Mouse (Mus musculus): ENCODE data around the gene Nudt17. TPM values are rescaled to one million over a fixed set of nuclear protein-coding genes. Genes with fewer than 3 reads are reported as not detected.
"Not testable (repeated sequence)": the region's sequence is repeated elsewhere in the genome, so short reads cannot be mapped to it uniquely, and the experiment has no call there.

The Nudt17 gene
- 16.5 and 17.3 TPM in 2 replicates for polyA plus RNA-seq (2014; fragmentation: Nextera tagmentation; extraction: Ambion mirVana)

DNA sequence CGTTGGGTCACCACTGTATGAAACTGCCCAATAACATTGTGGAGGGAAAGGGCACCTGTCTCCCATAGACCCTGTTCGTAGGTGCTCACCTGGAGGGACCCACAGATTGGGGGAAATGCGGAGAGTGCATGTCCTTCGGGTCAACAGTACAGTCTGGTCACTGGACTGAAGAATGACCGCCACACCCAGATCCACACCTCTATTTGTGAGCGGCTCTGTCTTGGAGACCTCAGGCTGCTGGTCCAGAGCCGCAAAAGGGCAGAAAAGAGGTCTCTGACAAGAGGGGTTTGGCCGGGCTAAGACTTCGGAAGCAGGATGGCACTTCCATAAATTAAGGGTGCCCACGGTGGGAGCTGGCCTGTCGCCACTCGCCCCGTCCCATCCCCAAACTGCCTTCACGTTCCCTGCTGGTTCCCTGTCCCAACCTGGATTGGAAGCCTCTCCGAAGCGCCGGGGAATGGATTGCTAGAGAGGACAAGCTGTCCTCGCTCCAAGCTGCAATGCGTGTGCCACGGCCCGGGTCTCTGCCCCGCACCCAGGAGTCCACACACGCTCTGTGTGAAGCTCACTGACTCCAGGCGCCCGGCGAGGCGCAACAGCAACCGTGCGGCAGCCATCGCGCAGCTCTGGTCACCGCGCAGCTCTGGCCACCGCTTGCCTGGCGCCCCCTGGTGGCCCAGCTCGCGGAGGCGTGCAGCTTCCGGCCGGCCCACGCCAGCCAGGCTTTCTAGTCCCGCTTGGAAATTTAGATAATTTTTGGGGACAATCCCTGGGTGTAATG is at the start of gene Nudt17:
Nudt17 (minus strand) TSS at position 660 of the 781 bp plus-strand sequence.
- H3K27ac ChIP-seq = no peak within 1 kb of the TSS
- peaks cover 48% of the 10 kb centered on the region for H3K36me3 ChIP-seq (replicated peaks; ENCODE audit: control insufficient read depth, insufficient read depth)
- whole genome bisulfite sequencing = 6% methylated on average over 42 of the region's 42 CpGs
- H3K4me2 ChIP-seq (replicated peaks) = peak within 1 kb of the TSS; percentile 98
- H3K4me1 ChIP-seq (replicated peaks; ENCODE audit: control insufficient read depth, insufficient read depth, low read length) = no peaks in the 10 kb centered on the region; the same call in 1 of the 2 replicates
- H3K4me3 ChIP-seq (replicated peaks; ENCODE audit: low read length) = peak within 1 kb of the TSS; percentile 49
- ATAC-seq (ENCODE audit: low FRiP score) (peak; percentile 87), DNase-seq (ENCODE audit: low spot score) (peak; percentile 85)
- H3K9me3 ChIP-seq (ENCODE audit: control insufficient read depth, low read length) = no peaks in the 10 kb centered on the region
- no peaks in the 10 kb centered on the region for H3K27me3 ChIP-seq (ENCODE audit: control insufficient read depth, insufficient read depth, low read length)
- H3K9ac ChIP-seq = peak within 1 kb of the TSS; percentile 84

- DNase-seq (ENCODE audit: low spot score) = no peak
- H3K9me3 ChIP-seq (ENCODE audit: control insufficient read depth, low read length) = no peaks in the 10 kb centered on the region
- WGBS = 53% methylated on average over 7 of the region's 7 CpGs
- no peaks in the 10 kb centered on the region for H3K27me3 ChIP-seq (ENCODE audit: control insufficient read depth, insufficient read depth, low read length)
- no peak overlapping the region for H3K4me2 ChIP-seq (replicated peaks)
- no peak overlapping the region for H3K27ac ChIP-seq
- peaks cover 13% of the 10 kb centered on the region; the same call in 1 of the 2 replicates for H3K36me3 ChIP-seq (replicated peaks; ENCODE audit: control insufficient read depth, insufficient read depth)
- H3K4me1 ChIP-seq (replicated peaks; ENCODE audit: control insufficient read depth, insufficient read depth, low read length) = no peaks in the 10 kb centered on the region
- no peak overlapping the region for H3K4me3 ChIP-seq (replicated peaks; ENCODE audit: low read length)
- no peak overlapping the region for H3K9ac ChIP-seq
- ATAC-seq (ENCODE audit: low FRiP score) = no peak
These were observed 49.3 kb upstream of the Nudt17 start for GRCm38 (mm10) chr3:96757691-96758090.

GRCm38 (mm10) chr3:96755935-96756334 is 47.6 kb upstream of the Nudt17 start:
- no peaks in the 10 kb centered on the region for H3K9me3 ChIP-seq (ENCODE audit: control insufficient read depth, low read length)
- no peak for ATAC-seq (ENCODE audit: low FRiP score)
- 94% methylated on average over 1 of the region's 1 CpGs for WGBS
- no peak overlapping the region for H3K9ac ChIP-seq
- peaks cover 5% of the 10 kb centered on the region; the same call in 1 of the 2 replicates for H3K36me3 ChIP-seq (replicated peaks; ENCODE audit: control insufficient read depth, insufficient read depth)
- no peak overlapping the region for H3K27ac ChIP-seq
- no peaks in the 10 kb centered on the region for H3K4me1 ChIP-seq (replicated peaks; ENCODE audit: control insufficient read depth, insufficient read depth, low read length)
- no peak overlapping the region for H3K4me3 ChIP-seq (replicated peaks; ENCODE audit: low read length)
- no peak for DNase-seq (ENCODE audit: low spot score)
- no peaks in the 10 kb centered on the region for H3K27me3 ChIP-seq (ENCODE audit: control insufficient read depth, insufficient read depth, low read length)
- H3K4me2 ChIP-seq (replicated peaks) = no peak overlapping the region

- Histone ChIP-seq H3K27me3 (ENCODE audit: control insufficient read depth, insufficient read depth, low read length) (no peaks in the 10 kb centered on the region), H3K9me3 (ENCODE audit: control insufficient read depth, low read length) (no peaks in the 10 kb centered on the region), H3K36me3 (replicated peaks; ENCODE audit: control insufficient read depth, insufficient read depth) (no peaks in the 10 kb centered on the region), H3K4me2 (replicated peaks) (no peak overlapping the region), H3K27ac (no peak overlapping the region), H3K9ac (no peak overlapping the region), H3K4me1 (replicated peaks; ENCODE audit: control insufficient read depth, insufficient read depth, low read length) (no peaks in the 10 kb centered on the region), H3K4me3 (replicated peaks; ENCODE audit: low read length) (no peak overlapping the region)
- no peak for DNase-seq (ENCODE audit: low spot score)
- 90% methylated on average over 1 of the region's 1 CpGs for WGBS
- no peak for ATAC-seq (ENCODE audit: low FRiP score)
These were observed 38.5 kb upstream of the Nudt17 start for GRCm38 (mm10) chr3:96746829-96747228.

DNA sequence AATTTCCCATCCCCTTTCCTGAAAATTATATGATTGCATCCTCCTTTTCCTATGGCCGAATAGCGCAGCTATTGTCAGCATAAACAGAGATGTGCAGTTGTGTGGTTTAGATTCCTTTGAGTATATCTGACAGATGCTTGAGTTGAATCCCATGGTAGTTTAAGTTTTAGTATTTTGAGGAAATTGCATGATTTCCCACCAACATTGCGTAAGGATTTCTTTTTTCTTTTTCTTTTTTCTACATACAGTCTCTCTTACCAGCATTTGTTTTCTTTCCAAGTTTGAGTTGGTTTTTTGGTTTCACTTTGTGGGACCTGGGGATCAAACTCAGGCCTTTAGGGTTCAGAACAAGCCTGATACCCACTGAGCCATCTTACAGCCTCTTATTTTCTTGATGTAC is 36.0 kb upstream of the Nudt17 start:
- H3K9ac ChIP-seq = no peak overlapping the region
- no peak overlapping the region for H3K4me3 ChIP-seq (replicated peaks; ENCODE audit: low read length)
- DNase-seq (ENCODE audit: low spot score) (no peak), ATAC-seq (ENCODE audit: low FRiP score) (no peak)
- H3K36me3 ChIP-seq (replicated peaks; ENCODE audit: control insufficient read depth, insufficient read depth) = no peaks in the 10 kb centered on the region
- H3K27ac ChIP-seq = no peak overlapping the region
- H3K27me3 ChIP-seq (ENCODE audit: control insufficient read depth, insufficient read depth, low read length) = no peaks in the 10 kb centered on the region
- 96% methylated on average over 3 of the region's 3 CpGs for WGBS
- no peaks in the 10 kb centered on the region for H3K9me3 ChIP-seq (ENCODE audit: control insufficient read depth, low read length)
- no peaks in the 10 kb centered on the region for H3K4me1 ChIP-seq (replicated peaks; ENCODE audit: control insufficient read depth, insufficient read depth, low read length)
- no peak overlapping the region for H3K4me2 ChIP-seq (replicated peaks)

GRCm38 (mm10) chr3:96740279-96740678 is 31.9 kb upstream of the Nudt17 start:
- not testable (repeated sequence) for H3K4me1 ChIP-seq (replicated peaks; ENCODE audit: control insufficient read depth, insufficient read depth, low read length); H3K27ac ChIP-seq

DNA sequence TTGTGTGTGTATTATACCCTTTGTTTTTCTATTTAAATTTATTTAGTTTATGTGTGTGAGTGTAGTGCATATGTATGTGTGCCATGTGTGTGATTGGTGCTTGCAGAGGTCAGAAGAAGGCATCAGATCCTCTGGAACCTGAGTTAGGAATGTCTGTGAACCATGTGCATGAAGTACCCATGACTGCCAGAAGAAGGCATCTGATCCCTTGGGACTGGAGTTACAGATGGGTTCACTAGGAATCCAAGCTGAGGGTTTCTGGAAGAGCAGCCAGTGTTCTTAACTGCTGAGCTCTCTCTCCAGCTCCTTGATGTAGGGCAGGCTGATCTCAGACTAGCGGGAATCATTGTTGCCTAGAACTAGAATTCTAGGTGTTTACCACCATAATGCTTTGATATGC is 29.6 kb upstream of the Nudt17 start:
- ATAC-seq (ENCODE audit: low FRiP score) (no peak), DNase-seq (ENCODE audit: low spot score) (no peak)
- Histone ChIP-seq H3K4me1 (replicated peaks; ENCODE audit: control insufficient read depth, insufficient read depth, low read length) (no peaks in the 10 kb centered on the region), H3K4me2 (replicated peaks) (no peak overlapping the region), H3K4me3 (replicated peaks; ENCODE audit: low read length) (no peak overlapping the region), H3K9ac (no peak overlapping the region), H3K27ac (no peak overlapping the region), H3K27me3 (ENCODE audit: control insufficient read depth, insufficient read depth, low read length) (no peaks in the 10 kb centered on the region), H3K36me3 (replicated peaks; ENCODE audit: control insufficient read depth, insufficient read depth) (no peaks in the 10 kb centered on the region), H3K9me3 (ENCODE audit: control insufficient read depth, low read length) (no peaks in the 10 kb centered on the region)
- WGBS = 94% methylated on average over 1 of the region's 1 CpGs

More at GRCm38 (mm10) chr3:96740279-96740678, 31.9 kb upstream of the Nudt17 start:
- not testable (repeated sequence) for H3K9ac ChIP-seq; H3K4me3 ChIP-seq (replicated peaks; ENCODE audit: low read length); H3K36me3 ChIP-seq (replicated peaks; ENCODE audit: control insufficient read depth, insufficient read depth); H3K9me3 ChIP-seq (ENCODE audit: control insufficient read depth, low read length); H3K4me2 ChIP-seq (replicated peaks); DNase-seq (ENCODE audit: low spot score); ATAC-seq (ENCODE audit: low FRiP score); H3K27me3 ChIP-seq (ENCODE audit: control insufficient read depth, insufficient read depth, low read length)

DNA sequence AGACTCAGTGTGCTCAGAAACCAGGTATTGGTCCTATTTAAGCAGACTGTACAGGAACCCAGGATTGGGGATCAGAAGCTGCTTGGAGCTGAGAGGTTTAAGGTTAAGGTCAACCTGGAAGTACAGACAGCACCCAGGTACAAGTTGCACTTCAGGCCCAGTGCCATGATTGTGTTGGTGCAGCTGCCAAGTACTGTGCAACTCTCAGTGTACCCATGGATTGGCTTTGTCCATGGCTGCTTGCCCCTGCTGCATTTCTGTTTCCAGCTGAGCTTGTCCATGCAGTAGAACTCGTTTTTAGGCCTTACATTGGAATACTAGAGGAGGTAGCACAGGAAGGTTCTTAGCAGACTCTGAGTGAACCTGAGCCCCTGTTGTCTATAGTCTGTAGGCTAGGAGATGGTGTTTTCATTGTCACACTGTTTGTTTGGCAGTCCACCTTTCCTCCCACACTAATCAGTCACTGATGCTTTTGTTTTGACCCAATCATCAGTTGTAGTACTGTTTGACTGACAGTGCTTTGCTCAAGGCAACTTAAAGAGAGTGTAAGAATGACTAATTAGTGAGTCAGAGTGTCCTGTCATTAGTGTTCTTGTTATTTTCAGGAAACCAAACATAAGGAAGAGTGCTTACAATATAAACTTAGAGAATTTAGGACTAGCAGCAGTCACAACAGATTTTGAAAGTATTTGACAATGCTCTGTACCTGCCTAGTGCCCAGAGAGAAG is 28.8 kb upstream of the Nudt17 start:
- DNase-seq (ENCODE audit: low spot score) = no peak
- Histone ChIP-seq H3K9ac (no peak overlapping the region), H3K4me2 (replicated peaks) (no peak overlapping the region), H3K4me3 (replicated peaks; ENCODE audit: low read length) (no peak overlapping the region), H3K27ac (no peak overlapping the region), H3K36me3 (replicated peaks; ENCODE audit: control insufficient read depth, insufficient read depth) (no peaks in the 10 kb centered on the region), H3K9me3 (ENCODE audit: control insufficient read depth, low read length) (no peaks in the 10 kb centered on the region), H3K27me3 (ENCODE audit: control insufficient read depth, insufficient read depth, low read length) (no peaks in the 10 kb centered on the region), H3K4me1 (replicated peaks; ENCODE audit: control insufficient read depth, insufficient read depth, low read length) (no peaks in the 10 kb centered on the region)
- WGBS = 56% methylated on average over 1 of the region's 1 CpGs
- no peak for ATAC-seq (ENCODE audit: low FRiP score)

- H3K4me2 ChIP-seq (replicated peaks) = no peak overlapping the region
- ATAC-seq (ENCODE audit: low FRiP score) (no peak), DNase-seq (ENCODE audit: low spot score) (no peak)
- H3K27ac ChIP-seq = no peak overlapping the region
- H3K9ac ChIP-seq = no peak overlapping the region
- no peaks in the 10 kb centered on the region for H3K27me3 ChIP-seq (ENCODE audit: control insufficient read depth, insufficient read depth, low read length)
- 77% methylated on average over 2 of the region's 2 CpGs for WGBS
- no peaks in the 10 kb centered on the region for H3K36me3 ChIP-seq (replicated peaks; ENCODE audit: control insufficient read depth, insufficient read depth)
- H3K9me3 ChIP-seq (ENCODE audit: control insufficient read depth, low read length) = no peaks in the 10 kb centered on the region
- H3K4me3 ChIP-seq (replicated peaks; ENCODE audit: low read length) = no peak overlapping the region
- no peaks in the 10 kb centered on the region; the same call in 1 of the 2 replicates for H3K4me1 ChIP-seq (replicated peaks; ENCODE audit: control insufficient read depth, insufficient read depth, low read length)
These were observed 26.8 kb upstream of the Nudt17 start for GRCm38 (mm10) chr3:96735200-96735599.

Data from hindbrain, embryonic 14.5 days (tissue).